Comparison of ENCODE assay signal across 16 mouse cellular contexts in genomic region chr1:86217976-86218375, GRCm38 (mm10).
DNase-seq lines count a peak whose midpoint lies in the region; ATAC-seq and TF ChIP-seq lines count a peak whose summit lies in the region.
"Had no signal": no experiment of that assay in that cellular context is flagged by ENCODE, and none has a peak within 500 bp of the region (broad histone marks: within the 10 kb centered on the region; RNA-seq: fewer than 3 reads in every experiment).

No protein-coding gene starts in this region.

- no peaks in the 10 kb centered on the region for H3K9me3 ChIP-seq in stomach, postnatal 0 days (ENCODE audit: control insufficient read depth, low read length)
- no peaks in the 10 kb centered on the region for H3K9me3 ChIP-seq in forebrain, postnatal 0 days (ENCODE audit: low read length)
- H3K9me3 ChIP-seq: forebrain, embryonic 10.5 days; neural tube, embryonic 13.5 days had no signal

- no peaks in the 10 kb centered on the region; the same call in 1 of the 2 replicates for H3K36me3 ChIP-seq in stomach, postnatal 0 days (ENCODE audit: control insufficient read depth, insufficient read depth, low read length)
- H3K36me3 ChIP-seq in forebrain, postnatal 0 days (ENCODE audit: insufficient read depth): peaks cover 37% of the 10 kb centered on the region

- TF ChIP-seq EP300 in stomach, postnatal 0 days (optimal IDR thresholded peaks at IDR 0.05): no peak

- H3K4me2 ChIP-seq in stomach, postnatal 0 days (replicated peaks; ENCODE audit: low read depth): no peak overlapping the region
- H3K4me2 ChIP-seq in forebrain, postnatal 0 days (ENCODE audit: low read depth): no peak overlapping the region
- H3K4me2 ChIP-seq: heart, embryonic 11.5 days; neural tube, embryonic 13.5 days had no signal

- H3K9ac ChIP-seq in stomach, postnatal 0 days (ENCODE audit: low read length): no peak overlapping the region
- no peak overlapping the region for H3K9ac ChIP-seq in forebrain, postnatal 0 days
- H3K9ac ChIP-seq: neural tube, embryonic 13.5 days had no signal

- H3K4me3 ChIP-seq in stomach, postnatal 0 days (ENCODE audit: low read depth, low read length): no peak overlapping the region
- no peak overlapping the region for H3K4me3 ChIP-seq in forebrain, postnatal 0 days (ENCODE audit: low read depth, low read length)
- H3K4me3 ChIP-seq: forebrain, embryonic 10.5 days; gastrocnemius, adult 2 months; neural tube, embryonic 13.5 days had no signal

- peak; percentile 15 for DNase-seq in embryo, embryonic 10.5 days (ENCODE audit: low spot score)
- DNase-seq in embryo, embryonic 11 days: no peak
- peak; percentile 26 for DNase-seq in lung, postnatal 36 days
- no peak for DNase-seq in lung, postnatal 4 days
- no peak for DNase-seq in stomach, postnatal 0 days (ENCODE audit: low spot score)
- no peak for DNase-seq in forebrain, postnatal 0 days
- DNase-seq in layer of hippocampus, postnatal 36 days: no peak
- DNase-seq: adrenal gland, postnatal 36 days; cerebellum, adult 11 months; gastrocnemius, adult 2 months; lung, postnatal 10 days; right cerebral cortex, adult 18-20 months had no signal

- WGBS in stomach, postnatal 0 days: 40% methylated on average over 6 of the region's 6 CpGs
- WGBS in forebrain, postnatal 0 days: 77% methylated on average over 6 of the region's 6 CpGs

- no peak for TF ChIP-seq CTCF in stomach, postnatal 0 days (IDR thresholded peaks at IDR 0.05; ENCODE audit: low read depth)
- no peak for TF ChIP-seq CTCF in forebrain, postnatal 0 days (IDR thresholded peaks at IDR 0.05; ENCODE audit: low read depth)

- peak overlapping the region; percentile 73 for H3K27ac ChIP-seq in stomach, postnatal 0 days (replicated peaks)
- H3K27ac ChIP-seq in forebrain, postnatal 0 days (ENCODE audit: low read depth, low read length): no peak overlapping the region
- H3K27ac ChIP-seq: forebrain, embryonic 10.5 days; gastrocnemius, adult 2 months; neural tube, embryonic 13.5 days had no signal

- no peaks in the 10 kb centered on the region for H3K27me3 ChIP-seq in stomach, postnatal 0 days (ENCODE audit: control insufficient read depth, insufficient read depth, low read length)
- H3K27me3 ChIP-seq in forebrain, postnatal 0 days (ENCODE audit: insufficient read depth, low read length): no peaks in the 10 kb centered on the region
- H3K27me3 ChIP-seq: neural tube, embryonic 13.5 days had no signal

- no peaks in the 10 kb centered on the region for H3K4me1 ChIP-seq in stomach, postnatal 0 days (replicated peaks; ENCODE audit: control insufficient read depth, insufficient read depth)
- no peaks in the 10 kb centered on the region for H3K4me1 ChIP-seq in forebrain, postnatal 0 days (ENCODE audit: insufficient read depth)
- H3K4me1 ChIP-seq: forebrain, embryonic 10.5 days; neural tube, embryonic 13.5 days had no signal

- ATAC-seq in megakaryocyte, adult 5-6 weeks (ENCODE audit: poor library complexity, severe bottlenecking): peak; percentile 20
- peak; percentile 30 for ATAC-seq in stomach, postnatal 0 days (ENCODE audit: low FRiP score, low TSS enrichment)
- ATAC-seq in forebrain, postnatal 0 days: no peak

Comparison
In these comparisons a context has a peak if more than half of its experiments do, and no peak if none do; other contexts are left out.
1. DNase-seq: peak in embryo, embryonic 10.5 days (single experiment) and lung, postnatal 36 days (single experiment); none in embryo, embryonic 11 days (single experiment), lung, postnatal 4 days (0 of 2), stomach, postnatal 0 days (single experiment), forebrain, postnatal 0 days (single experiment) and layer of hippocampus, postnatal 36 days (0 of 2).